Mouse (Mus musculus): ENCODE data around the gene Gm16253.
"Not testable (repeated sequence)": the region's sequence is repeated elsewhere in the genome, so short reads cannot be mapped to it uniquely, and the experiment has no call there.

Gm16253 gene

DNA sequence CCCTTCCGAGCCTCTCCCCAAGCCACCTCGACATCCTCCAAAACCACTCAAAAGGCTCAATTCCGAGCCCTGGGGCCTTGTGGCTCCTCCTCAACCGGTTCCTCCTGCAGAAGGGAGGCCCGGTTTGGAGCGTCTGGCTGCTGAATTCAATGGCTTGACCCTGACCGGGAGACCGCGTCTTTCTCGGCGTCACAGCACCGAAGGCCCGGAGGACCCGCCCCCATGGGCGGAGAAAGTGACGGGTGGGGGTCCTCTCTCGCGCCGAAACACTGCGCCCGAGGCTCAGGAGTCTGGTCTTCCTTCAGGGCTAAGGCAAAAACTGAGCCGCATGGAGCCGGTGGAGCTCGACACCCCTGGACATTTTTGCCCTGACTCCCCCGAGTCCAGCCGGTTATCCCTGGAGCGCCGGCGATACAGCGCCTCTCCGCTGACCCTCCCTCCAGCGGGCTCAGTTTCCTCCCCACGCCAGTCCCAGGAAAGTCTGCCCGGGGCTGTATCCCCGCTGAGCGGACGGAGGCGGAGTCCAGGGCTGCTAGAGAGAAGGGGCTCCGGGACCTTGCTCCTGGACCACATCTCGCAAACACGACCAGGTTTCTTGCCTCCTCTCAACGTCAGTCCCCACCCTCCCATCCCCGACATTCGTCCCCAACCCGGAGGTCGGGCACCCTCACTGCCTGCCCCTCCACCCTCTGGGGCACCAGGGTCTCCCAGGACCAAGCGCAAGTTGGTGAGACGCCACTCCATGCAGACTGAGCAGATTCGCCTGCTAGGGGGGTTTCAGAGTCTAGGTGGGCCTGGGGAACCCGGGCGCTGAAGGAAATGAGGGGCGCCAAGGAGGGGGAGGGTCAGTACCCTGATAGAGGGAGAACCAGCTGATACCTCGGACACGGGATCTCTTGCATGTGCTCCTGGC is 21.6 kb downstream of the Gm16253 start:
- peak in 1 of 2 experiments; percentile 38 for DNase-seq (ENCODE audit: low spot score in 2 of 2)

DNA sequence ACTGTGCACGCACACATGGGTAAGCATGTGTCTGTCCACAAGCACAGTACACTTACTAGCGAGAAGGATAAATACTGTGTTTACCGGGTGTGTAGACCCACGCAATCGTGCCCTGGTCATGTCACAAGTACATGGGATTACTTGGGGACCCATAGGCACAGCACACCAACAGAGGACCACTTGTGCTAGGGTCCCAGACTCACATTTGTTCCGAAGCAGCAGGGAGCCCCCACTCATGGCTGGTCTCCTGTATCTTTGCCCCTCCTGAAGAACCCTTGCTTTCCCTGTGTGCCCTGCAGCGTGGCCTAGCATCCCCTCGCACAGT is 22.2 kb downstream of the Gm16253 start:
- DNase-seq (ENCODE audit: low spot score in 2 of 2): no peak

DNA sequence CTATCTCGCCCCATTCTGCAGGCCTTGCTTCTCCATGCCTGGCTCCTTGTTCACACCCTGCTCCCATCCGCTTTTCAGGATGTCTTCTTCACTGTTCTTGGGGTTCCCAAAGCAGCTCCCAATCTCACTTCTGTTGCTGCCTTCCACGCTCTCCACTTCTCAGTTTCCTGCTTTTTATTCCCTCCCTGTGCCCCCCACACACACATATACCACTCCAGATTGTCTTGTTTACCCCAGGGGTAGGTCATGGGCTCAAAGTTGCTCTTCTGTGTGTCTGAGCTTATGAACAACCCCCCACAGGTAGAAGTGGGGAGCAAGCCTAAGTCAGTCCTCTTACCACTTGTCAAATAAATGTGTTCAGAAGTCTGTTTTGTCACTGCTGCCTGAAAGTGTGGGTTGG is 22.6 kb downstream of the Gm16253 start:
- no peak for DNase-seq (ENCODE audit: low spot score in 2 of 2)

DNA sequence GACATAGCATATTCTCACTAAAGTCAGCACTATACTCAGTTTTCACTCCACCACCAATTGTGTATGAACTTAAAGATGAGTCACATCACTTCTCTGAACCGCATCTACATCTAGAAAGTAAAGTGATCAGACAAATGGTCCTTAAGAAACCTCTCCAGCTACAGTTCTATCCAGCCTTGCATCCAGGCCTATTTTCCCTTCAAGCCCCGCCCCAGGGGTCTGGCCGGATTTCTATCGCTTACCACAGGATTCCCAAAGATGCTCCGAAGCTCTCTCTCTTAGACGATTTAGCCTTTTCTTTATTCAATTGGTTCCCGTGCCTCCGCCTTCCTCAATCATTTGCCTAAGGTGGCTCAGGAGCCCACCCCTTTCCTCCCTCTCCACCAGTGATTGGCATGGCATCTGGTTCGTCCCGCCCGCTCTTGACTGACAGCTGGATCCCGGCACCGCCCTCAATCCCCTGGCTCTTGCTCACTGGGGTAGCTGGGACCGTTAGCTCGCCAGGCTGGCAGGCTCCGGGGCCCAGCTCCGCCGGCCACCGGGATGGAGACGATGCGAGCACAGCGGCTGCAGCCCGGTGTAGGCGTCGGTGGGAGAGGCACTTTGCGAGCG is 24.0 kb downstream of the Gm16253 start, which contains the start of gene Lix1l:
Gene Lix1l (plus strand): TSS at position 511 of the 612 bp plus-strand sequence.
- DNase-seq (ENCODE audit: low spot score in 2 of 2): peak; percentile 77 to 88

DNA sequence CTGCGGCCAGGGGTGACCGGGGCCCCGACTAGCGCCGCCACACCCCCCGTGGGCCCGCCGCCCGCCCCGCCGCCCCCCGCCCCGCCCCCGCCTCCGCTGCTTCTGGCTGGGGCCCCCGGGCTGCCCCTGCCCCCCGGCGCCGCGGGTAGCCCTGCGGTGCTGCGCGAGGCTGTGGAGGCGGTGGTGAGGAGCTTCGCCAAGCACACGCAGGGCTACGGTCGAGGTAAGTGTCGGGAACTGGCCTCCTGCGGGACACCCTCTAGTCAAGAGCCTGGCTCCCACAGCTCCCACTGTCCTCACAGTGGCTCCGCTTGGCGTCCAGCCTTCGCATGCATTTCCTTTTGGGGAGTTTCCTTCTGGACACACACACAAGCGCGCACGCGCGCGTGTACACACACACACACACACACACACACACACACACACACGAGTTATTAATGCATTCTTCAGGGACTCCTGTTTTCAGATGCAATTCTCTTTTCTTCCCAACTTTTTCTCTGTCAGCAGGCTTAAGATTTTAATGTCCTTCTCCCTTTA is 24.5 kb downstream of the Gm16253 start:
- DNase-seq (ENCODE audit: low spot score in 2 of 2): peak; percentile 39 to 49

DNA sequence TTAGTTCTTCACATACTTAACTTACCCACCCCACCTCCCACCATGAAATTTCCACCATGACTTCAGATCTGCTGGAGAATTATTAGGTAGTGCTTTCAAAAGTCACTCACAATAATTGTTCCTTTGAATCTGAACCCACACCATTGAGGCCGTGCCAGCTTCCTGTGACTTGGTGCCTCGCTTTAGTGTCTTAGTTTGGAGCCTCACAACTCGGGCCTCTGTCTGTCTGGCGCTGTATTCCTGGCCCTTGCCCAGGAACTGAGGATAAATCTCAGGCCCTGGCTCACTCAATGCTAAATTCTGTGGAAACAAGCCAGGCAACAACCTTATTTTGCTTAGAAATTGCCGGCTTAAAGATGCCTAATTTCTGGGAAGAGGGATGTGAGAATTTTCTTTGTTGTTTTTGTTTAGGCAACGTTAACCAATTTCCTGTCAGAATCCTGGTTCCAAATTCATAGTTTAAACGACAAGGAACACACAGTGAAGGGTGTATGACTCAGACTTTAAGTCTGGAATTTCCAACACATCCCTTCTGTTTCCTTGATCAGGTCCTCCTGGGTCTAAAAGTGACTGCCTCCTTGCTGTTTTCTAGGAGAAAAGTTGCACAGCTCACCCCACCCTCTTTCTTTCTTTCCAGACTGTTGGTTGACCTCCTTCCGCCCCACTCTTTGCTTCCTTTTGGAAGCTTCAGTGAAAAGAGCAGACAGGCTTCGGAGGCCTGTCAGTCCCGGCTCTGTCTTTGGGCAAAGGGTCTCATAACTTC is 25.3 kb downstream of the Gm16253 start:
- no peak for DNase-seq (ENCODE audit: low spot score in 2 of 2)

DNA sequence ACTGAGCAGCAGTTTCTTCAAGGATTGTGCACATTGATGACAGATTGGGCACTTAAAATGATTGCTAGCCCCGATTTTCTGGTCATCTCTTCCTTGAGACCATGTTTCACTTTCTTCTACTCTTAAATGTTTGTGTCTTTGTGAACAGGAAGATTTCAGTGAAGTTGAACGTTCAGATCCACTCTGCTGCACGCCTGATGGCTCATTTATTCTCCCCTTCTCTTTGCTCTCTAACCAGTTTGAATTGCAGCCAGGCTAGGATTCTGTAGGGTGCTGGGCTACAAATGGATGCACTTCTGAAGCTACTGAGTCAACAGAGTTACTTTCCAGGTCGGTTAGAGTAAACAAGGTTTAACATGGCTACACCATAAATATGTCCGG is 25.9 kb downstream of the Gm16253 start:
- DNase-seq (ENCODE audit: low spot score in 2 of 2): no peak

DNA sequence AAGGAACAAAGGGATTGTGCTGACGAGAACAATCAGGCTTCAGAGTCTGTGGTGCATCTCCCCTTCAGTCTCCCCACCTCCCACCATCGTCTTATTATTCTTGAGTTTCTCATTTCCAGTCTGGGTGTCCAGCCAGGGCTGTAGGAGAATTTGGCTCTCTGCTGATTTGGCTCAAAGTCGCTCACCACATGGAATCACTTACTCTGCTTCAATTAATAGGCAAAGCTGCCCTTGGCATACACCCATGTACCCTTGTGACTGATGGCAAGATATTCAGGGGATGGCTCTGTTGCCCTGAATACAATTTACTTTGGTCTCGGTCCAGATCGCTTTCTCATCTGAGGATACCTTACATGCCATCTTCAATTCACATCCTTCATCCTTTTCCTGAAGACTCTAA is 26.5 kb downstream of the Gm16253 start:
- DNase-seq (ENCODE audit: low spot score in 2 of 2): no peak

DNA sequence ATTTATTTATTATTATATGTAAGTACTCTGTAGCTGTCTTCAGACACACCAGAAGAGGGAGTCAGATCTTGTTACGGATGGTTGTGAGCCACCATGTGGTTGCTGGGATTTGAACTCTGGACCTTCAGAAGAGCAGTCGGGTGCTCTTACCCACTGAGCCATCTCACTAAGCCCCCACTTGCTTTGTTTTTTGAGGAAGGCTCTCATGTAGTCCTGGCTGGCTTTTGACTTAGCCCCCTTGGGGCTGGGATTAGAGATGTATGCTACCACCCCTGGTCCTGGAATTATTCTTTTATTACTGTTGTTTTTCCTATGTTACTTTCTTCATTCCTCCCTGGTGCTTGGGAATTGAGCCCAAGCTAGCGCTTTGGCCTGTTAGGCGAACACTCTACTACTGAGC is 29.2 kb downstream of the Gm16253 start:
- not testable (repeated sequence) for DNase-seq (ENCODE audit: low spot score in 2 of 2)

DNA sequence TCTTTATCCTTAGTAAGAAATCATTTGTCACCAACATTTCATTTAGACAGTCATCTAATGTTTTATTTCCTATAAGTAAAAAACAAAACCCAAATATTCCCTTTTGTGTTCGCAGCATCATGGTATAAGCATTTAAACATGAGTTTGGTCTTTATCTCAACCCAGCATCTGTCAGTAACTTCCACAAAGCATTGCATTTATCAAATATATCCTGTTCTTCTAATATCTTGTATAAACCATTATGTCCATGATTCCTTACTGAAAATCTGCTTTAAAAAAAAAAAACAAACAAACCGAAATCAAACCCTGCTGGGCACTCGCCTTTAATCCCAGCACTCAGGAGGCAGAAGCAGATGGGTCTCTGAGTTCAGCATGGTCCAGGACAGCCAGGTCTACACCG is 29.8 kb downstream of the Gm16253 start:
- DNase-seq (ENCODE audit: low spot score in 2 of 2): no peak

DNA sequence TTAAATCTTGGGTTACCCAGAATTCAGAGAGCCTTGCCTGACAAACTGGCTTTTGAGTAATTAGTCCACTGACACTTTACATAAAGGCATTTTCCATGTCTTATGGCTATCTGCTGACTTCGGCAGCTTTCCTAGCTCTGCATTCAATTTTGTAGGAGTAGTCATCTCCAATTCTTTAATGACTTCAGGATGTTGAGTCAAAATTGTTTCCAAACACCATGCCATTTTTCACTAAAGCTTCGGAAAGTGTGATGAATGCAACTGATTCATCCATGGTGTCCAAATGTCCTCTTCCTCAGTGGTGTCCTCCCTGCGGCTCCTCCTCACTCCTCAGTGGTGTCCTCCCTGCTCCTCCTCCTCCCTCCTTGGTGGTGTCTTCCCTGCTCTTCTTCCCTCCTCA is 41.2 kb downstream of the Gm16253 start:
- no peak for DNase-seq (ENCODE audit: low spot score in 2 of 2)

DNA sequence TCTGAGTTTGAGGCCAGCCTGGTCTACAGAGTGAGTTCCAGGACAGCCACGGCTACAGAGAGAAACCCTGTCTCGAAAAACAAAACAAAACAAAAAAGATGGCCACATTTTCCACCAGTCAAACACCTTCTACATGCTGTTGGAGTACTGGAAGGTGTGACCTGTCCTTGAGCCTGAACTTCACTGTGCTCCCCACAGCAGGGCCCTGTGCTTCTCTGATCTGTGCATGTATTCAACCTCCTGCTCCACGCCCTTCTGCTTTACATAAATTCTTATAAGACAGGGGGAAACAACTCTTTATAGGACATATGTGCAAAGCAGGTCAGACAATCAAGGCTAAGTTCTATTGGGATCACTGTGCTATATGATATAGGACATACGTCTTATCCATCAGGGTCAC is 46.4 kb downstream of the Gm16253 start:
- no peak for DNase-seq (ENCODE audit: low spot score in 2 of 2)

DNA sequence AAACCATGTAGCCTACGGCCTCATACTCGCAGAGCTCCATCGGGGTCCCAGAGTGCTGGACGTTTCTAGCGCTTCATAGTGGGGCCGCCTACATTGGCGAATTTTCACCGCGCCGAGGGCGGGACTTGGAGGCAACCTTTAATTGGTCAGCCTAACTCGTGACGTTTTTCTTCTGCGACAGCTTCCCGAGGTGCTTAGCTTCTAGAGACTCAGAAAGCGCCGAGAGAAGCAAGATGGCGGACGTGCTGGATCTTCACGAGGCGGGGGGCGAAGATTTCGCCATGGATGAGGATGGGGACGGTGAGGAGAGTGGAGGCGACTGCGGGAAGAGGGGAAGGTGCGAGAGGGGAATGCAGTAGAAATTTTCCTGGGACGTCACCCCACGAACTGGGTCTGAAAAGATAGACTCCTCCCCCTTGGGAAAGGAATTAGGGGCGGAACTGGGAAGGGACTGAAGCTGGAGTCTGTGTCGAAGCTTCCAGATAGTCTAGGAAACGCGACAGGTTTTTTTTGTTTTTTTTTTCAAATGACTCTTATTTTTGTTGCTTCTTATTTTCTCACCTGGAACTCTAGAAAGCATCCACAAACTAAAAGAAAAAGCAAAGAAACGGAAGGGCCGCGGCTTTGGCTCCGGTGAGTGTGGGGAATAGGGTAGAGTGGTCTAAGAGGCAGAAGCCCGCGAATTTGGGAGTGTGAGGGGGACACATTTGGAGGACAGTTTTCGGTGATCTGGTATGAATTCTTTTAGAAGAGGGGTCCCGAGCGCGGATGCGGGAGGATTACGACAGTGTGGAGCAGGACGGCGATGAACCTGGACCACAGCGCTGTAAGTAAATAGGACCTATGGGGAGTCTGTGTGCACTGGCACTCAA is 53.2 kb downstream of the Gm16253 start, which contains the start of gene Rbm8a:
Gene Rbm8a (plus strand): TSS at position 205 of the 872 bp plus-strand sequence.
- peak; percentile 96 to 97 for DNase-seq (ENCODE audit: low spot score in 2 of 2)
